Mouse (Mus musculus) stomach, postnatal 0 days (tissue): ENCODE measurements around the gene Egln1.

Source experiments
- CTCF ChIP-seq: IDR thresholded peaks from 2 replicates; pipeline ENCODE4 v1.5.1; 2016; ENCODE audit warnings: antibody characterized with exemption, low read depth, mild to moderate bottlenecking, moderate library complexity
- EP300 ChIP-seq: optimal IDR thresholded peaks from 2 replicates; pipeline ENCODE3; 2016; ENCODE audit warnings: antibody characterized with exemption

GRCm38 (mm10) chr8:124871474-124871873 lies 77.7 kb downstream of the Egln1 start:
- TF ChIP-seq EP300, result no peak
- no peak for TF ChIP-seq CTCF
